Mouse (Mus musculus) heart, postnatal 0 days (tissue): ENCODE results near the gene Hsp90aa1. TPM values are rescaled to one million over a fixed set of nuclear protein-coding genes. Genes with fewer than 3 reads are reported as not detected.
A peak's percentile ranks its signal among the peaks of the same experiment; 100 is the strongest.
"Not testable (repeated sequence)": the region's sequence is repeated elsewhere in the genome, so short reads cannot be mapped to it uniquely, and the experiment has no call there.

Experiments
- ATAC-seq: fragments of 200-750 bp; cut with Nextera tagmentation; 2 replicates; pipeline ENCODE4 v1.8.0; 2017; ENCODE audit warnings: low read depth, moderate number of reproducible peaks, moderate library complexity; ENCODE audit not compliant: insufficient read depth
- DNase-seq: peaks from one replicate; pipeline ENCODE4 v3.0.0-alpha.2; 2016; ENCODE audit warnings: low spot score
- H3K27ac ChIP-seq: fragments of 300-500 bp; sonication (generic); 2 replicates; pipeline ENCODE4 v1.5.1; 2014; ENCODE audit warnings: low read depth, mild to moderate bottlenecking
- H3K27me3 ChIP-seq: fragments of 300-500 bp; sonication (generic); 2 replicates; pipeline ENCODE4 v1.6.1; 2014; ENCODE audit warnings: low read length, mixed read lengths; ENCODE audit not compliant: control insufficient read depth, insufficient read depth
- H3K36me3 ChIP-seq: fragments of 300-500 bp; sonication (generic); replicated peaks from 2 replicates; pipeline ENCODE4 v1.6.1; 2014; ENCODE audit warnings: low read length, mixed read lengths; ENCODE audit not compliant: control insufficient read depth, insufficient read depth
- H3K4me1 ChIP-seq: fragments of 300-500 bp; sonication (generic); 2 replicates; pipeline ENCODE4 v1.6.1; 2014; ENCODE audit warnings: antibody characterized with exemption; ENCODE audit not compliant: control insufficient read depth, insufficient read depth
- H3K4me2 ChIP-seq: fragments of 300-500 bp; sonication (generic); 2 replicates; pipeline ENCODE4 v1.6.1; 2014; ENCODE audit warnings: low read depth, mild to moderate bottlenecking, low read length, moderate library complexity
- H3K4me3 ChIP-seq: fragments of 300-500 bp; sonication (generic); 2 replicates; pipeline ENCODE4 v1.5.1; 2014; ENCODE audit warnings: low read depth, low read length
- H3K9ac ChIP-seq: fragments of 300-500 bp; sonication (generic); replicated peaks from 2 replicates; pipeline ENCODE4 v1.6.1; 2014; ENCODE audit warnings: low read depth, low read length, mixed read lengths
- H3K9me3 ChIP-seq: fragments of 300-500 bp; sonication (generic); replicated peaks from 2 replicates; pipeline ENCODE4 v1.6.1; 2016; ENCODE audit warnings: low read length; ENCODE audit not compliant: control insufficient read depth
- CTCF ChIP-seq: IDR thresholded peaks from 2 replicates; pipeline ENCODE4 v1.5.1; 2016; ENCODE audit warnings: antibody characterized with exemption, control low read depth, low read depth
- EP300 ChIP-seq: IDR thresholded peaks from 2 replicates; pipeline ENCODE4 v1.6.1; 2016; ENCODE audit warnings: antibody characterized with exemption, low read depth
- WGBS: fragments of 180-500 bp; shearing (Covaris S2); extraction: QIAGEN DNeasy Blood & Tissue Kit; methylation state at CpG from one replicate; pipeline ENCODE4 v1.1.7; 2014; 5-methylcytosine and 5-hydroxymethylcytosine counted together
- polyA plus RNA-seq: library from polyadenylated mRNA; unstranded; fragments of >200 nt; fragmentation: Nextera tagmentation; extraction: Ambion mirVana; gene quantifications from 2 replicates; pipeline ENCODE4 v1.2.1, GENCODE M21; 2015
- total RNA-seq: library from RNA; depleted of rRNA; stranded (reverse); fragments of >200 nt; gene quantifications from 2 replicates; pipeline ENCODE4 v1.2.3, GENCODE M21; 2014; ENCODE audit warnings: low replicate concordance

The Hsp90aa1 gene
- total and polyA plus RNA-seq, 2 experiments from 2014 or later = 181 to 258 TPM

DNA sequence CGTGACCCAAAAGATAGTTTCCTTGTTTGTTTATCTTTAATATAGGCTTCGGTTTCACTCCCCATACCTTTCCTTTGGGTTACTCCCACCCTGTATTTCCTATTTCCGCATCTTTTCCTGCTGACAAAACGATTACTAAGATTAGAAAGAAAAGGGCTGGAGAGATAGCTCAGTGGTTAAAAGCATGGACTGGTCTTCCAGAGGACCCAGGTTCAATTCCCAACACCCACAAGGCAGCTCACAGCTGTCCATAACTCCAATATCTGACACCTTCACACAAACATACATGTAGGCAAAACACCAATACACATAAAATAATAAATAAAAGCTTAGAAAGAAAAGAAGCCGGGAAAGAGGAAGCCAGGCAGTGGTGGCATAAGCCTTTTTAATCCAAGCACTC, 5.1 kb downstream of the Hsp90aa1 start:
- H3K4me3 ChIP-seq = no peak overlapping the region
- no peak overlapping the region for H3K9ac ChIP-seq

DNA sequence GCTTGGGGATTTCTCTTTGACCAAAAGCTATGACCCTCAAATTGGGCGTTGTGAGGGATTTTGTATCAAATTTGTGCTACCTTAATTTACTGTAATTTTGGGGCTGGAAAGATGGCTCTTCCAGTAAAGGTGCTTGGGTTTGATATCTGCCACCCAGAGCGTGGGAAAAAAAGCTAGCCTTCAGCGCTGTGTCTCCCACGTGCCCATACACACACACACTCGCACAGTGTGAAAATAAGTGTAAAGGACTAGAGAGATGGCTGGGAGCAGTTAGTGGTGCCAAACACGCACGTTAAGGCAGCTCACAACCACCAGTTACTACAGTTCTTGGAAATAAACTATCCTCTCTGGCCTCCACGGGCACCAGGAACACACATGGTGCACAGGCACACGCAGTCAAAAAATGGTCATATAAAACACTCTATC, 5.5 kb downstream of the Hsp90aa1 start:
- TF ChIP-seq EP300 = no peak
- no peak for TF ChIP-seq CTCF
- H3K9ac ChIP-seq = peak overlapping the region; percentile 57
- WGBS = 45% methylated on average over 9 of the region's 9 CpGs
- H3K27ac ChIP-seq = peak overlapping the region; percentile 96
- peak overlapping the region; percentile 69 for H3K4me2 ChIP-seq
- H3K27me3 ChIP-seq = no peaks in the 10 kb centered on the region
- H3K4me3 ChIP-seq = peak overlapping the region; percentile 100
- ATAC-seq (no peak), DNase-seq (no peak)
- peaks cover 24% of the 10 kb centered on the region for H3K36me3 ChIP-seq
- peaks cover 8% of the 10 kb centered on the region; the same call in 1 of the 2 replicates for H3K4me1 ChIP-seq
- no peaks in the 10 kb centered on the region for H3K9me3 ChIP-seq

More for the DNA sequence above, 5.1 kb downstream of the Hsp90aa1 start:
- DNase-seq (no peak), ATAC-seq (no peak)
- peak overlapping the region; percentile 69; the same call in 1 of the 2 replicates for H3K4me2 ChIP-seq
- WGBS = 61% methylated on average over 5 of the region's 5 CpGs
- TF ChIP-seq CTCF (no peak), EP300 (no peak)
- peaks cover 8% of the 10 kb centered on the region; the same call in 1 of the 2 replicates for H3K4me1 ChIP-seq
- H3K27me3 ChIP-seq = no peaks in the 10 kb centered on the region
- H3K36me3 ChIP-seq = peaks cover 21% of the 10 kb centered on the region
- no peak overlapping the region for H3K27ac ChIP-seq
- no peaks in the 10 kb centered on the region for H3K9me3 ChIP-seq

DNA sequence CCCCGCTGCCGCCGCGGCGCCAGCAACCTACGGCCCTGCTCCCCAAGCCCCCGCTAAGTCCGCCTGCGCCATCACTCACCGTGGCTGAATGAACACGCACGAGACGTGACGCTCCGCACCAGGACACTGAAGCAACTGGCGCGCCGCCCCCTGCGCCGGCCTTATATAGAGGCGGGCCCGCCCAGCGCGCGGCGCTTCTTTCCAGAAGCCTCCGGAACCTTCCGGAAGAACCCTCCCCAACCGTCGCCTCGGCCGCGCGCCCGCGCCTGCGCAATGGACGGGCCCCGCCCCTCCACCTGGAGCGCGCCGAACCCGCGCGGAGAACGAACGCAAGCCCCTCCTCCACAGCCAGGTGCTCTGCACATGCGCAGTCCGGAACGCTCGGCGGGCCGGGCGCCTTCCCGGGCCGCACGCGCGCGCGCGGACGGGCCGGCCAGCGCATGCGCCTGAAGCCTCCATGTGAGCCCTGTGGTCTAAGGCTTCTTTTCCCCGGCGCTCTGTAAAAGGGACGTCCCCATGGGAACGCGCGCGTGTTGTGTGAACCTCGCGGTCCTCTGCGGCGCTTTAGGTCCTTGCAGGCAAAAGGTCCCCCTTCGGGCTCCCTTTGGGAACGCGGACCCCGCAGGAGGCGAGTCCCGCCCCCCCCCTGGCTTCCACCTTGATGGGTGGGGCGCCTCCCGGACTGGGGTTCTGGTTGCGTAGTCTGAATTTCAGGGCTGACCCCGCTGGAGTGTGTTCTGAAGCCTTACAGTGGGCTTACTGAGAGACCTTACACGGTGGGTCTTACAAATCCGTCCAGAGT, 6.2 kb downstream of the Hsp90aa1 start:
- Histone ChIP-seq H3K4me1 (peaks cover 6% of the 10 kb centered on the region; the same call in 1 of the 2 replicates), H3K27ac (peak overlapping the region; percentile 96), H3K4me2 (peak overlapping the region; percentile 69), H3K4me3 (peak overlapping the region; percentile 100), H3K9ac (peak overlapping the region; percentile 99), H3K9me3 (no peaks in the 10 kb centered on the region), H3K36me3 (peaks cover 30% of the 10 kb centered on the region), H3K27me3 (no peaks in the 10 kb centered on the region)
- DNase-seq (peak; percentile 95), ATAC-seq (peak; percentile 95)
- WGBS = under 1% methylated on average over 86 of the region's 89 CpGs
- TF ChIP-seq EP300 = 0 out of 2 replicates have a peak, but pooled peaks have one; percentile 79
- TF ChIP-seq CTCF = no peak

DNA sequence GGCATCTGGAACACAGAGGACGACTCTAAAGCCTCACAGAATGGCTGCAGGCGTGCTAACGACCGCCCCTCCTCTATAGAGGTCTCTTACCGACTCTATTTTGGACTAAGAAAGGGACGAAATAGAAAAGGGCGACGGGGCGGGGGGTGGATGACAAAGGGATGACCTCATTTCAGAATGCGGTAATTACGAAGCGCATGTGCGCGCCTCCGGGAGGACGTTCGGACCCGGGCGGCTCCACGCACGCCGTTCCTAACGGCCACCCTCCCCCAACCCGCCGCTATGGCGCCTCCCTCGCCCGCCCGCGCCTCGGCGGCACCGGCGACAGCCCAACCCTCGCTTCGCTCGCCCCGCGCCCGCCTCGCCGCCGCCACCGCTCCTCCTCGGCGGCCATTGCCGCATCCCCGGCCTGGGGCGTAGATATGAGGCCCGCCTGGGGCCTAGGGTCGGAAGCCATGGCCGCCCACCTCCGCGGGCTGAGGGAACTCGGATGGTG, 6.8 kb downstream of the Hsp90aa1 start:
- WGBS = 1% methylated on average over 54 of the region's 55 CpGs
- ATAC-seq (peak; percentile 44), DNase-seq (peak; percentile 54)
- Histone ChIP-seq H3K9me3 (no peaks in the 10 kb centered on the region), H3K9ac (peak overlapping the region; percentile 99), H3K4me2 (peak overlapping the region; percentile 69), H3K4me3 (peak overlapping the region; percentile 100), H3K36me3 (peaks cover 32% of the 10 kb centered on the region), H3K27ac (peak overlapping the region; percentile 96), H3K4me1 (peaks cover 6% of the 10 kb centered on the region; the same call in 1 of the 2 replicates), H3K27me3 (no peaks in the 10 kb centered on the region)
- no peak for TF ChIP-seq CTCF
- TF ChIP-seq EP300 = no peak

DNA sequence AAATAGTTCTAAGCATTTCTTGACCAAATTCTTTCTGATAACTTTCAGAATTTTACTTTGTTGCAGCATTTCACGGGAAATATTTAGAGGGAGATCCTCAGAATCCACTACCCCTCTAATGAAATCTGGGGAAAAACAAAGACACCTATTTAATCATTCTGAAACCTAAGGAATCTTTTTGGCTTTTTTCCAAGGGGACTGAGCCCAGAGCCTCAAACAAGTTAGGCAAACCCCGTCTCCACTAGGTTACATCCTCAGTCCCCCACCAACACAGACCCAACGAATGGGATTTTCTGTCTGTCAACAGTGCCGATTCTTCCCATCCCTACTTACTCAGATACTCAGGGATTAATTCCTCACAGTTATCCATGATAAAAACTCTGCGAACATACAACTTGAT, 9.2 kb downstream of the Hsp90aa1 start:
- H3K36me3 ChIP-seq = peaks cover 52% of the 10 kb centered on the region

More for the DNA sequence above, 9.2 kb downstream of the Hsp90aa1 start:
- not testable (repeated sequence) for H3K9ac ChIP-seq, H3K4me2 ChIP-seq, H3K27me3 ChIP-seq, DNase-seq, H3K9me3 ChIP-seq, ATAC-seq, H3K27ac ChIP-seq, H3K4me1 ChIP-seq, H3K4me3 ChIP-seq
- 58% methylated on average over 5 of the region's 5 CpGs for WGBS
